Mouse (Mus musculus) stomach, embryonic 14.5 days (tissue): ENCODE measurements around the gene Best3. TPM values are rescaled to one million over a fixed set of nuclear protein-coding genes. Genes with fewer than 3 reads are reported as not detected.

ENCODE experiments used
- ATAC-seq: fragments of 200-750 bp; cut with Nextera tagmentation; 2 replicates; pipeline ENCODE4 v1.8.0; 2017; ENCODE audit warnings: low read depth, moderate TSS enrichment; ENCODE audit not compliant: insufficient number of reproducible peaks, insufficient read depth, low FRiP score
- H3K27ac ChIP-seq: fragments of 300-500 bp; sonication (generic); 2 replicates; pipeline ENCODE4 v1.5.1; 2014; ENCODE audit warnings: mild to moderate bottlenecking, low read length, moderate library complexity, mixed read lengths
- H3K27me3 ChIP-seq: fragments of 300-500 bp; sonication (generic); 2 replicates; pipeline ENCODE4 v1.6.1; 2014; ENCODE audit warnings: low read length, control low read depth, mixed read lengths; ENCODE audit not compliant: control insufficient read depth, insufficient read depth
- H3K36me3 ChIP-seq: fragments of 300-500 bp; sonication (generic); 2 replicates; pipeline ENCODE4 v1.6.1; 2014; ENCODE audit warnings: mild to moderate bottlenecking, control low read depth, low read length, moderate library complexity, mixed read lengths; ENCODE audit not compliant: control insufficient read depth, insufficient read depth
- H3K4me1 ChIP-seq: fragments of 300-500 bp; sonication (generic); 2 replicates; pipeline ENCODE4 v1.6.1; 2014; ENCODE audit warnings: low read length, control low read depth, mixed read lengths; ENCODE audit not compliant: control insufficient read depth, insufficient read depth
- H3K4me2 ChIP-seq: fragments of 300-500 bp; sonication (generic); replicated peaks from 2 replicates; pipeline ENCODE4 v1.6.1; 2014; ENCODE audit warnings: low read depth, low read length, control low read depth
- H3K4me3 ChIP-seq: fragments of 300-500 bp; sonication (generic); 2 replicates; pipeline ENCODE4 v1.5.1; 2014; ENCODE audit warnings: low read depth, low read length, control low read depth
- H3K9ac ChIP-seq: fragments of 300-500 bp; sonication (generic); replicated peaks from 2 replicates; pipeline ENCODE4 v1.6.1; 2014; ENCODE audit warnings: low read depth, mild to moderate bottlenecking, control low read depth, low read length, moderate library complexity, mixed read lengths
- H3K9me3 ChIP-seq: fragments of 300-500 bp; sonication (generic); 2 replicates; pipeline ENCODE4 v1.6.1; 2016; ENCODE audit warnings: low read depth, low read length, control low read depth; ENCODE audit not compliant: control insufficient read depth
- WGBS: fragments of 180-500 bp; shearing (Covaris S2); extraction: QIAGEN DNeasy Blood & Tissue Kit; methylation state at CpG from one replicate; pipeline ENCODE4 v1.1.7; 2014; 5-methylcytosine and 5-hydroxymethylcytosine counted together
- polyA plus RNA-seq: library from polyadenylated mRNA; unstranded; fragments of >200 nt; fragmentation: Nextera tagmentation; extraction: Ambion mirVana; gene quantifications from 2 replicates; pipeline ENCODE4 v1.2.1, GENCODE M21; 2014

Gene Best3
- polyA plus RNA-seq, 1 experiment from 2014 or later, result not detected

GRCm38 (mm10) chr10:116955191-116955590 lies 30.9 kb upstream of the Best3 start:
- no peak for ATAC-seq
- no peak overlapping the region for H3K4me2 ChIP-seq
- H3K27ac ChIP-seq, result no peak overlapping the region
- no peak overlapping the region for H3K9ac ChIP-seq
- no peaks in the 10 kb centered on the region; the same call in 1 of the 2 replicates for H3K9me3 ChIP-seq
- no peaks in the 10 kb centered on the region for H3K36me3 ChIP-seq
- WGBS, result 94% methylated on average over 6 of the region's 6 CpGs
- no peaks in the 10 kb centered on the region for H3K4me1 ChIP-seq
- H3K27me3 ChIP-seq, result no peaks in the 10 kb centered on the region
- H3K4me3 ChIP-seq, result no peak overlapping the region

DNA sequence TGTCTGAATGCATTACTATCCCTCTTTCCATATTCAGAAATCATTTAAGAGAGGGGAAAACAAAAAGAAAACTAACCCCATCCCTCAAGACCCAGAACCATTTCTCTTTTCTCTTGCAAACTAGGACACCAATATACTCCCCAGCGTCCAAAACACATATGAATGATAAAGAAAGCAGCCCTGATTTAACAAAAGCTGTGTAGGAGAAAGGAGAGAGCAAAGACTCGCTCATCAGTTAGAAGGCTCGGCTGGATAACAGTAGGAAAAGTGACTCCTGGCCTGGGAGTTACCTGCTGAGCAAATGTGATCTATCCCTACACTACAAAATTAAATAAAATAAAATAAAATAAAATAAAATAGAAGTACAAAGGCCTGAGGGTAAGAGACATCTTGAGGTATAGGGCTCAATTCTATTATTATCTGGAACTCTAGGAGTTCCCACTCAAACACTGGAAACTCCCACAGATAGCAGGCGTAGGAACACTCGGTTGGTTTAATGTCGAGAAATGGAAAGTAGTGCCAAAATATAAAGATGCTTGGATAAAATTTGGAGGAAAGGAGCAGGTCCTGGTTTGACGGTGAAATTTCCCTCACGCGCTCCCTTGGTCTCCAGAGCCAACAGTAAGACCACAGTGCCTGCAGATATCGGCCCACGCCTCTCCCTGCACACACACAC lies 29.5 kb upstream of the Best3 start:
- Histone ChIP-seq H3K4me1 (no peaks in the 10 kb centered on the region), H3K27ac (no peak overlapping the region), H3K4me3 (no peak overlapping the region), H3K36me3 (no peaks in the 10 kb centered on the region), H3K27me3 (no peaks in the 10 kb centered on the region), H3K9me3 (no peaks in the 10 kb centered on the region; the same call in 1 of the 2 replicates), H3K9ac (no peak overlapping the region), H3K4me2 (no peak overlapping the region)
- WGBS, result 94% methylated on average over 11 of the region's 11 CpGs
- no peak for ATAC-seq

DNA sequence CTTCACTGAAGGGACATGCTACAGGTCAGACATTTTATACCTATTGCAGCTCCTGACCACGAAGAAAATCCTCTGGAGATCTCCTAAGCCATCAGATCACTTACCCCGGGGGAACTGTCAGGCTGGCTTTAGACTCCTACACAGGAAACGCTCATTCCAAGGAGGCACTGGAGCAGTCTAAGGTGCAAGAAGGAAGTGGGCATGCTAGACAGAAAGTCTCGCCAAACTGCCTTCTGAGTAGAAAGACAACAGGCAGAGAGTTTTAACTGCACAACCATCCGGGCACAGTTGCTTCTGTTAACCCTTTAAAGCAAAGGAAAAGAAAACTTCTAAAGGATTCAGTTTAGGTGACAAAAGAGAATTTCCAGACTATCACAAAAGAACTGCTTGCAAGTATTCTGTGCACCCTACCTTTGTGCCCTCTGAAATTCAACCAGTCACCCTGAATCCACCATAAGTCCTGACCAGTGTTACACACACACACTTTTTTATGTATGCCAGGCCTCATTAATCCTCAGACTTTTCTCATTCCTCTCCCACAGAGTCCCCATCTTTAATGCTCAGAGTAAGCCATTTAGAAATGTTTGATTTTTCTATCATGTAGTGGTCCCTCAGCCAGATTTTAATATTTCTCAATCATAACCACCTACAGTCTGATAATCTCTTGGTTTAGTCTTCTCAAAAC lies 28.1 kb upstream of the Best3 start:
- Histone ChIP-seq H3K9ac (no peak overlapping the region), H3K4me2 (no peak overlapping the region), H3K27ac (no peak overlapping the region), H3K27me3 (no peaks in the 10 kb centered on the region), H3K36me3 (no peaks in the 10 kb centered on the region), H3K4me3 (no peak overlapping the region), H3K9me3 (no peaks in the 10 kb centered on the region; the same call in 1 of the 2 replicates), H3K4me1 (no peaks in the 10 kb centered on the region)
- ATAC-seq, result no peak
- WGBS, result 58% methylated on average over 5 of the region's 5 CpGs

DNA sequence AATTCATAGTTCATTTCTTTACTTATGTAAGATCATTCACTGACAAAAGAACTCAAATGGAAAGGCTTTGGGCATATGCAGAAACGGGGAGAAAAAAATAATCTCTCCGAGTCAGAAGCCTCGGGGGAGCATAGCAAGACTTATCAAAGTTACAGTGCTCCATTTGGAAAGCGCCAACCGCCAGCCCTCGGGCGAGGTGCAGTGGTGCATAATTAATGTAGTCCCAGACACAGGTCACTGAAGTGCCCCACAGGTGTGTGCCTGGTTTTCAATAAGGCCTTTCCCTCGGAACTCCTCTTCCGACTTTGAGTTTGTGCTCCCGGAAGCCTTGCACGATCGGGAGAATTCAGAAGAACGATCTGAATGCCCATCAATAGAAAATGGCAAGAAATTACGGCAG lies 24.0 kb upstream of the Best3 start:
- H3K9me3 ChIP-seq, result no peaks in the 10 kb centered on the region
- H3K36me3 ChIP-seq, result no peaks in the 10 kb centered on the region
- H3K4me3 ChIP-seq, result no peak overlapping the region
- WGBS, result 82% methylated on average over 14 of the region's 14 CpGs
- no peaks in the 10 kb centered on the region for H3K27me3 ChIP-seq
- ATAC-seq, result no peak
- H3K4me1 ChIP-seq, result no peaks in the 10 kb centered on the region
- H3K27ac ChIP-seq, result no peak overlapping the region
- H3K4me2 ChIP-seq, result no peak overlapping the region
- H3K9ac ChIP-seq, result no peak overlapping the region

GRCm38 (mm10) chr10:116962803-116963202 lies 23.3 kb upstream of the Best3 start:
- no peak overlapping the region for H3K4me2 ChIP-seq
- H3K4me1 ChIP-seq, result no peaks in the 10 kb centered on the region
- no peak overlapping the region for H3K9ac ChIP-seq
- no peak overlapping the region for H3K4me3 ChIP-seq
- no peaks in the 10 kb centered on the region for H3K36me3 ChIP-seq
- no peaks in the 10 kb centered on the region for H3K27me3 ChIP-seq
- 57% methylated on average over 17 of the region's 17 CpGs for WGBS
- H3K9me3 ChIP-seq, result no peaks in the 10 kb centered on the region
- no peak overlapping the region for H3K27ac ChIP-seq
- ATAC-seq, result no peak

DNA sequence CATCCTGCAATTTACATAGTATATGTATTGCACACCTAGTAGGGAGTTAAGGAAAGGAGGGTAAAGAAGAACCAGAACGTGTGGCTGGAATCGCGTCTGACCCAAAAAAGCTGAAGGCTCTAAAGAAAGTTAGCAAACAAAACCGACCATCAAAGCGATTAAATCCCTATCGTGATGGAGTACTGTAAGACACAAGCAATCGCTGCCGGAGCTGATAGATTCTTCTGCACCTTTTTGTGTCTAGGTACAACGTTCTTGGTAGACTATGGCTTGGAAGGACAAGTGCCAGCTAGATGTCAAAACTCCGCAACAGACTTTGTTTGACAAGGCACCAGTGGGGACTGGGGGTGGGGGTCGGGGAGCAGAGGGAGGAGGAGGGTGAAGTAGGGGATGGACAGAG lies 22.0 kb upstream of the Best3 start:
- 73% methylated on average over 11 of the region's 11 CpGs for WGBS
- Histone ChIP-seq H3K4me2 (no peak overlapping the region), H3K36me3 (no peaks in the 10 kb centered on the region), H3K27me3 (no peaks in the 10 kb centered on the region), H3K4me3 (no peak overlapping the region), H3K27ac (no peak overlapping the region), H3K9me3 (no peaks in the 10 kb centered on the region), H3K4me1 (no peaks in the 10 kb centered on the region), H3K9ac (no peak overlapping the region)
- ATAC-seq, result no peak

DNA sequence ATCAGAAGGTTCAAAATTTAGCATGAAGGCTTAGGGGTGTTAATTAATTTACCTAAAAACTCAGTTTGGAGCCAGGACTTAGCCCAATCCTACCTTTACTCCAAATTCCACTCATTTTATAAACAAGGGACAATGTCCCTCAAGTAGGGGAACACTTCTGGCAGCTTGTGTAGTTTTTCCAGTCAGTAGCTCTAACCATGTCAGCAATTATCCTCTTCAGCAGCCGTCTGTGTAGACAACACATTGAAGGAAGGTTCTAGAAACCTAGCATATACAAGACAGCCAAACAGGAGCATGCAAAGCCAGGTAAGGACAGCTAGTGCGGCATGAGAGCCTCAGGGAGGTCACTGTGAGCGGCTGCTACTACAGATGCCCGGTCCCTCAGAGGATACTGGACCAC lies 21.5 kb upstream of the Best3 start:
- 81% methylated on average over 4 of the region's 4 CpGs for WGBS
- ATAC-seq, result no peak
- Histone ChIP-seq H3K9me3 (no peaks in the 10 kb centered on the region), H3K36me3 (no peaks in the 10 kb centered on the region), H3K4me3 (no peak overlapping the region), H3K27ac (no peak overlapping the region), H3K4me1 (no peaks in the 10 kb centered on the region), H3K27me3 (no peaks in the 10 kb centered on the region), H3K4me2 (no peak overlapping the region), H3K9ac (no peak overlapping the region)

GRCm38 (mm10) chr10:116965297-116965696 lies 20.8 kb upstream of the Best3 start:
- 44% methylated on average over 5 of the region's 5 CpGs for WGBS
- ATAC-seq, result no peak
- Histone ChIP-seq H3K4me1 (no peaks in the 10 kb centered on the region), H3K36me3 (no peaks in the 10 kb centered on the region), H3K9me3 (no peaks in the 10 kb centered on the region), H3K27ac (no peak overlapping the region), H3K9ac (no peak overlapping the region), H3K4me3 (no peak overlapping the region), H3K27me3 (no peaks in the 10 kb centered on the region), H3K4me2 (no peak overlapping the region)
